ENCODE assay signal across 8 mouse cellular contexts in genomic region chr10:81298369-81299100, GRCm38 (mm10). TPM values are rescaled to one million over a fixed set of nuclear protein-coding genes. Genes with fewer than 3 reads are reported as not detected.
DNase-seq lines count a peak whose midpoint lies in the region; ATAC-seq lines count a peak whose summit lies in the region.

No protein-coding gene starts in this region.

- H3K36me3 ChIP-seq in heart, embryonic 10.5 days = peaks cover 15% of the 10 kb centered on the region
- peaks cover 23% of the 10 kb centered on the region for H3K36me3 ChIP-seq in embryonic facial prominence, embryonic 13.5 days
- no peaks in the 10 kb centered on the region for H3K36me3 ChIP-seq in midbrain, embryonic 11.5 days (ENCODE audit: control insufficient read depth, insufficient read depth, low read length)

- H3K4me2 ChIP-seq in embryonic facial prominence, embryonic 13.5 days = no peak overlapping the region
- no peak overlapping the region for H3K4me2 ChIP-seq in midbrain, embryonic 11.5 days

- peaks cover 91% of the 10 kb centered on the region for H3K4me1 ChIP-seq in heart, embryonic 10.5 days
- peaks cover 46% of the 10 kb centered on the region for H3K4me1 ChIP-seq in embryonic facial prominence, embryonic 13.5 days
- peaks cover 18% of the 10 kb centered on the region for H3K4me1 ChIP-seq in midbrain, embryonic 11.5 days (ENCODE audit: control insufficient read depth, insufficient read depth, low read length)

- intact Hi-C loops in heart, postnatal 25 days (cut with DNase I) = no loop called here

- H3K9ac ChIP-seq in embryonic facial prominence, embryonic 13.5 days = no peak overlapping the region
- no peak overlapping the region; the same call in 1 of the 2 replicates for H3K9ac ChIP-seq in midbrain, embryonic 11.5 days (ENCODE audit: low read length)

- no peak for DNase-seq in heart, embryonic 10.5 days (ENCODE audit: low spot score)
- DNase-seq in heart, postnatal 25 days (ENCODE audit: low spot score) = no peak
- DNase-seq in B cell, adult 2 months = peak; percentile 79 to 83
- DNase-seq in lung, postnatal 36 days = peak; percentile 69
- peak; percentile 67 for DNase-seq in thymus, postnatal 4 days
- no peak for DNase-seq in gastrocnemius, postnatal 4 days (ENCODE audit: low spot score in 2 of 2)
- DNase-seq in midbrain, embryonic 11.5 days (ENCODE audit: low spot score, missing footprints) = no peak

- 92% methylated on average over 17 of the region's 17 CpGs for WGBS in heart, embryonic 10.5 days
- 91% methylated on average over 17 of the region's 17 CpGs for WGBS in embryonic facial prominence, embryonic 13.5 days
- WGBS in midbrain, embryonic 11.5 days = 92% methylated on average over 17 of the region's 17 CpGs

- H3K4me3 ChIP-seq in heart, embryonic 10.5 days = no peak overlapping the region
- no peak overlapping the region for H3K4me3 ChIP-seq in embryonic facial prominence, embryonic 13.5 days
- H3K4me3 ChIP-seq in midbrain, embryonic 11.5 days (ENCODE audit: low read depth, low read length) = no peak overlapping the region

- no peaks in the 10 kb centered on the region for H3K9me3 ChIP-seq in heart, embryonic 10.5 days
- H3K9me3 ChIP-seq in embryonic facial prominence, embryonic 13.5 days = no peaks in the 10 kb centered on the region
- H3K9me3 ChIP-seq in midbrain, embryonic 11.5 days (ENCODE audit: control insufficient read depth, low read length) = no peaks in the 10 kb centered on the region

- no peak for ATAC-seq in embryonic facial prominence, embryonic 13.5 days (ENCODE audit: insufficient number of reproducible peaks, insufficient read depth, low FRiP score, low TSS enrichment, low read depth)
- no peak for ATAC-seq in midbrain, embryonic 11.5 days (ENCODE audit: low FRiP score)

- H3K27ac ChIP-seq in heart, embryonic 10.5 days = peak overlapping the region; percentile 76
- 0 out of 2 replicates have a peak overlapping the region, but pooled peaks have one; percentile 3 for H3K27ac ChIP-seq in embryonic facial prominence, embryonic 13.5 days
- no peak overlapping the region for H3K27ac ChIP-seq in midbrain, embryonic 11.5 days (ENCODE audit: low read depth, low read length)

- H3K27me3 ChIP-seq in heart, embryonic 10.5 days (ENCODE audit: insufficient read depth, poor library complexity, severe bottlenecking) = no peaks in the 10 kb centered on the region
- H3K27me3 ChIP-seq in embryonic facial prominence, embryonic 13.5 days = no peaks in the 10 kb centered on the region
- H3K27me3 ChIP-seq in midbrain, embryonic 11.5 days (ENCODE audit: control insufficient read depth, insufficient read depth, low read length) = no peaks in the 10 kb centered on the region

RNA-seq across cellular contexts. Expression of gene Pip5k1c, which starts 5.8 kb away (rescaled TPM):
- 42.6 and 55.9 TPM in 2 replicates for polyA plus RNA-seq in heart, embryonic 10.5 days (2016; fragmentation: Nextera tagmentation; extraction: Ambion mirVana)
- 10 to 100 TPM; 30.0 to 33.7 TPM for total RNA-seq in heart, postnatal 25 days (2021)
- polyA plus RNA-seq in embryonic facial prominence, embryonic 13.5 days (2015; fragmentation: Nextera tagmentation; extraction: Ambion mirVana) = 56.0 and 57.6 TPM in 2 replicates
- 10 to 100 TPM; 35.8 TPM for total RNA-seq in gastrocnemius, postnatal 4 days (2021)
- 42.0 and 46.2 TPM in 2 replicates for polyA plus RNA-seq in midbrain, embryonic 11.5 days (2014; fragmentation: Nextera tagmentation; extraction: Ambion mirVana)

RNA-seq across cellular contexts. Expression of gene Tjp3, which starts 7.2 kb away (rescaled TPM):
- 1.8 and 4.4 TPM in 2 replicates for polyA plus RNA-seq in heart, embryonic 10.5 days (2016; fragmentation: Nextera tagmentation; extraction: Ambion mirVana)
- total RNA-seq in heart, postnatal 25 days (2021) = not detected
- polyA plus RNA-seq in embryonic facial prominence, embryonic 13.5 days (2015; fragmentation: Nextera tagmentation; extraction: Ambion mirVana) = 5.0 and 7.2 TPM in 2 replicates
- total RNA-seq in gastrocnemius, postnatal 4 days (2021) = under 1 TPM; 0.25 to 0.44 TPM
- polyA plus RNA-seq in midbrain, embryonic 11.5 days (2014; fragmentation: Nextera tagmentation; extraction: Ambion mirVana) = 3.9 and 4.0 TPM in 2 replicates

RNA-seq across cellular contexts. Expression of gene Cactin, which starts 22.4 kb away (rescaled TPM):
- polyA plus RNA-seq in heart, embryonic 10.5 days (2016; fragmentation: Nextera tagmentation; extraction: Ambion mirVana) = 37.2 and 51.6 TPM in 2 replicates
- total RNA-seq in heart, postnatal 25 days (2021) = 10 to 100 TPM; 13.5 to 16.6 TPM
- 43.2 and 46.9 TPM in 2 replicates for polyA plus RNA-seq in embryonic facial prominence, embryonic 13.5 days (2015; fragmentation: Nextera tagmentation; extraction: Ambion mirVana)
- 10 to 100 TPM; 17.8 to 18.3 TPM for total RNA-seq in gastrocnemius, postnatal 4 days (2021)
- 31.9 and 36.8 TPM in 2 replicates for polyA plus RNA-seq in midbrain, embryonic 11.5 days (2014; fragmentation: Nextera tagmentation; extraction: Ambion mirVana)

RNA-seq across cellular contexts. Expression of gene Tbxa2r, which starts 30.0 kb away (rescaled TPM):
- 10.8 and 15.6 TPM in 2 replicates for polyA plus RNA-seq in heart, embryonic 10.5 days (2016; fragmentation: Nextera tagmentation; extraction: Ambion mirVana)
- 1 to 10 TPM; 4.8 to 5.7 TPM for total RNA-seq in heart, postnatal 25 days (2021)
- 7.1 and 7.3 TPM in 2 replicates for polyA plus RNA-seq in embryonic facial prominence, embryonic 13.5 days (2015; fragmentation: Nextera tagmentation; extraction: Ambion mirVana)
- 1 to 10 TPM; 4.8 to 5.8 TPM for total RNA-seq in gastrocnemius, postnatal 4 days (2021)
- polyA plus RNA-seq in midbrain, embryonic 11.5 days (2014; fragmentation: Nextera tagmentation; extraction: Ambion mirVana) = 2.4 and 2.6 TPM in 2 replicates

RNA-seq across cellular contexts. Expression of gene Apba3, which starts 31.8 kb away (rescaled TPM):
- 56.5 and 57.0 TPM in 2 replicates for polyA plus RNA-seq in heart, embryonic 10.5 days (2016; fragmentation: Nextera tagmentation; extraction: Ambion mirVana)
- 100 to 1,000 TPM in 1 of 2 experiments, 10 to 100 TPM in 1; 98.4 to 123 TPM for total RNA-seq in heart, postnatal 25 days (2021)
- polyA plus RNA-seq in embryonic facial prominence, embryonic 13.5 days (2015; fragmentation: Nextera tagmentation; extraction: Ambion mirVana) = 61.9 and 67.9 TPM in 2 replicates
- 10 to 100 TPM; 49.2 to 50.2 TPM for total RNA-seq in gastrocnemius, postnatal 4 days (2021)
- polyA plus RNA-seq in midbrain, embryonic 11.5 days (2014; fragmentation: Nextera tagmentation; extraction: Ambion mirVana) = 25.4 and 31.2 TPM in 2 replicates

Comparison
In these comparisons a context has a peak if more than half of its experiments do, and no peak if none do; other contexts are left out.
1. DNase-seq: peak in B cell, adult 2 months (2 of 2), lung, postnatal 36 days (single experiment) and thymus, postnatal 4 days (single experiment); none in heart, embryonic 10.5 days (single experiment), heart, postnatal 25 days (single experiment), gastrocnemius, postnatal 4 days (0 of 2) and midbrain, embryonic 11.5 days (single experiment).